Mouse (Mus musculus): ENCODE data around the gene Ddah1.
"Not testable (repeated sequence)": the region's sequence is repeated elsewhere in the genome, so short reads cannot be mapped to it uniquely, and the experiment has no call there.

The Ddah1 gene

GRCm38 (mm10) chr3:145862521-145862920 is 104.0 kb downstream of the Ddah1 start:
- no peak for DNase-seq (ENCODE audit: low read depth, low spot score)

- DNase-seq (ENCODE audit: low read depth, low spot score) = no peak
Observed at GRCm38 (mm10) chr3:145864033-145864712, 105.7 kb downstream of the Ddah1 start.

GRCm38 (mm10) chr3:145864713-145865233 is 106.3 kb downstream of the Ddah1 start:
- no peak for DNase-seq (ENCODE audit: low read depth, low spot score)

- no peak for DNase-seq (ENCODE audit: low read depth, low spot score)
Observed at GRCm38 (mm10) chr3:145872680-145873079, 114.2 kb downstream of the Ddah1 start.

- no peak for DNase-seq (ENCODE audit: low read depth, low spot score)
Observed at GRCm38 (mm10) chr3:145873271-145873670, 114.8 kb downstream of the Ddah1 start.

- no peak for DNase-seq (ENCODE audit: low read depth, low spot score)
Observed at GRCm38 (mm10) chr3:145874126-145874525, 115.7 kb downstream of the Ddah1 start.

GRCm38 (mm10) chr3:145876120-145876519 is 117.6 kb downstream of the Ddah1 start:
- DNase-seq (ENCODE audit: low read depth, low spot score) = no peak

- DNase-seq (ENCODE audit: low read depth, low spot score) = not testable (repeated sequence)
Observed at GRCm38 (mm10) chr3:145878867-145879266, 120.4 kb downstream of the Ddah1 start.

GRCm38 (mm10) chr3:145880335-145880734 is 121.9 kb downstream of the Ddah1 start:
- DNase-seq (ENCODE audit: low read depth, low spot score) = no peak

GRCm38 (mm10) chr3:145882076-145882874 is 123.8 kb downstream of the Ddah1 start:
- DNase-seq (ENCODE audit: low read depth, low spot score) = no peak

- DNase-seq (ENCODE audit: low read depth, low spot score) = no peak
Observed at GRCm38 (mm10) chr3:145883233-145883632, 124.8 kb downstream of the Ddah1 start.

GRCm38 (mm10) chr3:145885376-145885775 is 126.9 kb downstream of the Ddah1 start:
- DNase-seq (ENCODE audit: low read depth, low spot score) = no peak

- no peak for DNase-seq (ENCODE audit: low read depth, low spot score)
Observed at GRCm38 (mm10) chr3:145885851-145886464, 127.5 kb downstream of the Ddah1 start.

- no peak for DNase-seq (ENCODE audit: low read depth, low spot score)
Observed at GRCm38 (mm10) chr3:145887430-145887971, 129.0 kb downstream of the Ddah1 start.

GRCm38 (mm10) chr3:145890346-145891132 is 132.1 kb downstream of the Ddah1 start:
- no peak for DNase-seq (ENCODE audit: low read depth, low spot score)

- no peak for DNase-seq (ENCODE audit: low read depth, low spot score)
Observed at GRCm38 (mm10) chr3:145892451-145892850, 134.0 kb downstream of the Ddah1 start.

- DNase-seq (ENCODE audit: low read depth, low spot score) = no peak
Observed at GRCm38 (mm10) chr3:145894131-145894530, 135.7 kb downstream of the Ddah1 start.

GRCm38 (mm10) chr3:145897749-145898148 is 139.3 kb downstream of the Ddah1 start:
- DNase-seq (ENCODE audit: low read depth, low spot score) = no peak

GRCm38 (mm10) chr3:145899832-145900231 is 141.4 kb downstream of the Ddah1 start:
- DNase-seq (ENCODE audit: low read depth, low spot score) = no peak

GRCm38 (mm10) chr3:145903530-145903929 is 145.1 kb downstream of the Ddah1 start:
- DNase-seq (ENCODE audit: low read depth, low spot score) = no peak

All from CD4-positive, CD25-positive, alpha-beta regulatory T cell, adult 2 months (primary cell).